Mouse (Mus musculus) neural tube, embryonic 15.5 days (tissue): ENCODE results near the gene Cyb5rl. TPM values are rescaled to one million over a fixed set of nuclear protein-coding genes. Genes with fewer than 3 reads are reported as not detected.

Experiments
- ATAC-seq: fragments of 200-750 bp; cut with Nextera tagmentation; 2 replicates; pipeline ENCODE4 v1.8.0; 2017; ENCODE audit warnings: mild to moderate bottlenecking, moderate TSS enrichment, moderate library complexity; ENCODE audit not compliant: low FRiP score
- H3K27ac ChIP-seq: fragments of 300-500 bp; sonication (generic); replicated peaks from 2 replicates; pipeline ENCODE4 v1.5.1; 2015; ENCODE audit warnings: mild to moderate bottlenecking, inconsistent platforms
- H3K27me3 ChIP-seq: fragments of 300-500 bp; sonication (generic); replicated peaks from 2 replicates; pipeline ENCODE4 v1.6.1; 2015; ENCODE audit warnings: inconsistent platforms
- H3K36me3 ChIP-seq: fragments of 300-500 bp; sonication (generic); 2 replicates; pipeline ENCODE4 v1.6.1; 2015; ENCODE audit warnings: inconsistent platforms
- H3K4me1 ChIP-seq: fragments of 300-500 bp; sonication (generic); 2 replicates; pipeline ENCODE4 v1.6.1; 2015; ENCODE audit warnings: inconsistent platforms
- H3K4me2 ChIP-seq: fragments of 300-500 bp; sonication (generic); 2 replicates; pipeline ENCODE4 v1.6.1; 2015; ENCODE audit warnings: inconsistent platforms, mild to moderate bottlenecking, moderate library complexity
- H3K4me3 ChIP-seq: fragments of 300-500 bp; sonication (generic); replicated peaks from 2 replicates; pipeline ENCODE4 v1.5.1; 2015; ENCODE audit warnings: mild to moderate bottlenecking, inconsistent platforms
- H3K9ac ChIP-seq: fragments of 300-500 bp; sonication (generic); replicated peaks from 2 replicates; pipeline ENCODE4 v1.6.1; 2015; ENCODE audit warnings: mild to moderate bottlenecking, inconsistent platforms
- H3K9me3 ChIP-seq: fragments of 300-500 bp; sonication (generic); replicated peaks from 2 replicates; pipeline ENCODE4 v1.6.1; 2016; ENCODE audit warnings: inconsistent platforms
- WGBS: fragments of 180-500 bp; shearing (Covaris S2); methylation state at CpG from one replicate; pipeline ENCODE4 v1.1.7; 2015; ENCODE audit warnings: mixed read lengths; 5-methylcytosine and 5-hydroxymethylcytosine counted together
- polyA plus RNA-seq: library from polyadenylated mRNA; unstranded; fragments of >200 nt; fragmentation: Nextera tagmentation; extraction: Ambion mirVana; gene quantifications from 2 replicates; pipeline ENCODE4 v1.2.1, GENCODE M21; 2015

Gene Cyb5rl
- polyA plus RNA-seq, 1 experiment from 2014 or later, result 4.4 TPM

- peaks cover 8% of the 10 kb centered on the region for H3K4me1 ChIP-seq
- 87% methylated on average over 2 of the region's 2 CpGs for WGBS
- no peak overlapping the region for H3K27ac ChIP-seq
- H3K4me3 ChIP-seq, result no peak overlapping the region
- no peak overlapping the region for H3K9ac ChIP-seq
- ATAC-seq, result no peak
- no peaks in the 10 kb centered on the region for H3K36me3 ChIP-seq
- no peaks in the 10 kb centered on the region for H3K9me3 ChIP-seq
- no peaks in the 10 kb centered on the region for H3K27me3 ChIP-seq
- H3K4me2 ChIP-seq, result no peak overlapping the region
These were observed 51.1 kb downstream of the Cyb5rl start for GRCm38 (mm10) chr4:107117741-107118385.

DNA sequence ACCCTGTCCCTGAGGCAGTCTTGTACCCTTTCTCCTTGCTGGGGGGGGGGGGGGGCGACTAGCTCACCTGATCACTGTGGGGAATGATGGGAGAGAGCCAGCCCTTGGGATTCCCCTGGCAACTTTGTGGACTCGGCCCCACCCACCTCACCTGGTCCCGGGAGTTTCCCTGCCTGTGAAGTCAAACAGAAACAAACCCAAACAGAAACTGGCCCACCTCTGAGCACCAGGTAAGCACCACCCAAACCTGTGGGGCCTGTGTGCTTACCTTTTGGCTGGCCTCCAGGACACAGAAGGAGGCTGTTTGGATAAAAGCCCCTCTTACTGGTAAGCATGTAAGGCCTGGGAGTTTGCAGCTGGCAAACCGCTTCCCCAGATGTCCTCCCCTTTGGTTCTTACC is 52.3 kb downstream of the Cyb5rl start:
- no peak overlapping the region for H3K9ac ChIP-seq
- no peak overlapping the region for H3K27ac ChIP-seq
- H3K4me3 ChIP-seq, result no peak overlapping the region
- H3K4me1 ChIP-seq, result peaks cover 8% of the 10 kb centered on the region
- 64% methylated on average over 4 of the region's 4 CpGs for WGBS
- no peaks in the 10 kb centered on the region for H3K27me3 ChIP-seq
- H3K4me2 ChIP-seq, result no peak overlapping the region
- no peaks in the 10 kb centered on the region for H3K36me3 ChIP-seq
- no peak for ATAC-seq
- H3K9me3 ChIP-seq, result no peaks in the 10 kb centered on the region

GRCm38 (mm10) chr4:107120676-107121075 is 53.9 kb downstream of the Cyb5rl start:
- ATAC-seq, result no peak
- H3K4me1 ChIP-seq, result peaks cover 8% of the 10 kb centered on the region
- H3K9me3 ChIP-seq, result no peaks in the 10 kb centered on the region
- H3K36me3 ChIP-seq, result no peaks in the 10 kb centered on the region
- no peaks in the 10 kb centered on the region for H3K27me3 ChIP-seq
- no peak overlapping the region for H3K9ac ChIP-seq
- H3K4me2 ChIP-seq, result no peak overlapping the region
- no peak overlapping the region for H3K4me3 ChIP-seq
- 90% methylated on average over 6 of the region's 6 CpGs for WGBS
- no peak overlapping the region for H3K27ac ChIP-seq

DNA sequence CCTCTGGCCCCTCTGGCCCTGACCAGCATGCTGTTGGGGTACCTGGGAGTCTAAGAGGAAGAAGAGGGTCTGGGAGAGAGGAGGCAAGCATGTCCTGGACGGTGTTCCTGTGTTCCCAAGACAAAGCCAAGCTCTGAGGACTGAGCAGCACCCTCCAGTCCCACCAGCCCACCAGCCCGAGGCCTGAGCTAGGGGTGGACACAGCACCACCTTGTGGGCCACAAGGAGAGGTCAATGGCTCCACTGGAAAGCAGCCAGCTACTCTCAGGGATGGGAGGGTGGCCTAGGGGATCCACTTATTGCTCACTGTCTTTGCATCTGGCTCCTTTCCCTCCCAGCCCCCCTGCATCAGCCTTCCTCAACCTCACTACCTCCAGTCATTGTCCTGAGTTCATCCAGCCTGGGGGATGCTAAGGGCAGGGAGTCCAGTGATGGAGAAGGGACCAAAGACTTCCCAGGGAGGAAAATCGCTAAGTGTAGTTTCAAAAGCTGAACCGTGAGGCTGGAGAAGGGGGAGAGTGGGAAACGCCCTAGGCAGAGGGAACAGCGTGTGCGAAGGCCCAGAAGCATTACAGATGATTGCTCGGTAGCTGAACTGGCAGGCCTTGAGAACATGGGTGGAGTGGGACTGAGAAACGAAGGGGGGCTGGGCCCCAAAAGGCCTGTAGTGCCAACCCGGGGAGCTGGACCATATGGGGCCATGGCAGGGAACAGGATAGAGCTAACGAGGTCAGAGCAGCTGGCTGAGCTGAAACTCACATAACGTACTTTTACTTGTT is 54.6 kb downstream of the Cyb5rl start:
- Histone ChIP-seq H3K9ac (no peak overlapping the region), H3K9me3 (no peaks in the 10 kb centered on the region), H3K4me2 (no peak overlapping the region), H3K27ac (no peak overlapping the region), H3K4me1 (peaks cover 8% of the 10 kb centered on the region), H3K4me3 (no peak overlapping the region), H3K36me3 (no peaks in the 10 kb centered on the region), H3K27me3 (no peaks in the 10 kb centered on the region)
- ATAC-seq, result 0 out of 2 replicates have a peak, but pooled peaks have one; percentile 65
- 34% methylated on average over 12 of the region's 12 CpGs for WGBS

GRCm38 (mm10) chr4:107124376-107124775 is 57.6 kb downstream of the Cyb5rl start:
- WGBS, result 65% methylated on average over 7 of the region's 7 CpGs
- Histone ChIP-seq H3K9me3 (no peaks in the 10 kb centered on the region), H3K27me3 (no peaks in the 10 kb centered on the region), H3K4me1 (peaks cover 17% of the 10 kb centered on the region), H3K9ac (0 out of 2 replicates have a peak overlapping the region, but pooled peaks have one; percentile 7), H3K4me3 (no peak overlapping the region), H3K36me3 (no peaks in the 10 kb centered on the region), H3K4me2 (no peak overlapping the region), H3K27ac (no peak overlapping the region)
- no peak for ATAC-seq

DNA sequence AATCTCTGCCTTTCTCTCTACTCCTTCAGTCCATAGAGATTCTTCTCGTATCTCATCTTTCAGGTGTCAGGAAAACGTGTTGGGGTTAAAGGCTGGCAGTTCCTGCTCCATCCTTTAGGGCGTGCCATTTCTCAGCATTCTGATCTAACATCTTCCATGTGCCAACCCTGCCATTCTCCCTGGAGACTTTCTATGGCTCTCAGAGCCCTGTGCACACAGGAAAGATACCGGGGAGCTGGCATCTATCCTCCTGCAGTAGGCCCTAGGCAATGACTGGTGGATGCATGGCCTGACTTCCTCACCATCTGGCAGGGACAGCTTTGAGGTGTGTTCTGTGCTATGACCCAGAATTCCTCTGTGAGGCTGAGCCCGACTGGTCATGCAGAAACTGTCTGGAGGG is 58.3 kb downstream of the Cyb5rl start:
- H3K9ac ChIP-seq, result no peak overlapping the region
- no peaks in the 10 kb centered on the region for H3K36me3 ChIP-seq
- no peak overlapping the region for H3K27ac ChIP-seq
- H3K4me3 ChIP-seq, result no peak overlapping the region
- 54% methylated on average over 5 of the region's 5 CpGs for WGBS
- peaks cover 17% of the 10 kb centered on the region for H3K4me1 ChIP-seq
- no peak for ATAC-seq
- H3K27me3 ChIP-seq, result no peaks in the 10 kb centered on the region
- H3K4me2 ChIP-seq, result no peak overlapping the region
- H3K9me3 ChIP-seq, result no peaks in the 10 kb centered on the region

DNA sequence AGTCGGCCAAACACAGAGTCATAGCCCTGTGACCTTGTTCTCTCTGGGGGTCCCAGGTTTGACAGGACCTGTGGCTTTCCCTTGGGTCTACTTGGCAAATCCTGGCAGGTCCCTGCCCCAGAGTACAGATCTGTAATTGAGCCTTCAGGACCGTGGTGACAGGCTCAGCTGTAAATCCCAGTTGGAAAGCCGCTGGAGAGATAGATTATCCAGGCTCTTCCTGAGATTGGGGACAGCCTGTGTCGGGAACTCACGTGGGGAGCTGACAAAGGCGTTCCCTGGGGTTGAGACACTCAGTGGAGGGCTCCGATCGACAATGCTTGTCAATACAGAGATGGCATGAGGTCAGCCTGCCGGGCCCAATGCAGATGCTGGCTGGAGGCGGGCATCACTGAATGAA is 59.6 kb downstream of the Cyb5rl start:
- no peak for ATAC-seq
- Histone ChIP-seq H3K4me1 (peaks cover 19% of the 10 kb centered on the region), H3K27me3 (no peaks in the 10 kb centered on the region), H3K9ac (no peak overlapping the region), H3K9me3 (no peaks in the 10 kb centered on the region), H3K4me3 (no peak overlapping the region), H3K36me3 (no peaks in the 10 kb centered on the region), H3K27ac (no peak overlapping the region), H3K4me2 (no peak overlapping the region)
- 26% methylated on average over 10 of the region's 10 CpGs for WGBS

- WGBS, result 24% methylated on average over 13 of the region's 13 CpGs
- H3K4me2 ChIP-seq, result no peak overlapping the region
- ATAC-seq, result no peak
- H3K27ac ChIP-seq, result no peak overlapping the region
- H3K9me3 ChIP-seq, result no peaks in the 10 kb centered on the region
- H3K36me3 ChIP-seq, result no peaks in the 10 kb centered on the region
- H3K4me1 ChIP-seq, result peaks cover 16% of the 10 kb centered on the region
- H3K27me3 ChIP-seq, result no peaks in the 10 kb centered on the region
- H3K9ac ChIP-seq, result no peak overlapping the region
- no peak overlapping the region for H3K4me3 ChIP-seq
These were observed 60.2 kb downstream of the Cyb5rl start for GRCm38 (mm10) chr4:107126891-107127524.

GRCm38 (mm10) chr4:107127901-107128669 is 61.3 kb downstream of the Cyb5rl start:
- H3K27me3 ChIP-seq, result no peaks in the 10 kb centered on the region
- H3K4me1 ChIP-seq, result peaks cover 16% of the 10 kb centered on the region
- no peaks in the 10 kb centered on the region for H3K9me3 ChIP-seq
- no peak overlapping the region for H3K4me2 ChIP-seq
- H3K36me3 ChIP-seq, result no peaks in the 10 kb centered on the region
- no peak for ATAC-seq
- H3K9ac ChIP-seq, result 0 out of 2 replicates have a peak overlapping the region, but pooled peaks have one; percentile 6
- WGBS, result 26% methylated on average over 13 of the region's 13 CpGs
- H3K4me3 ChIP-seq, result no peak overlapping the region
- H3K27ac ChIP-seq, result no peak overlapping the region

GRCm38 (mm10) chr4:107129373-107129772 is 62.6 kb downstream of the Cyb5rl start:
- 74% methylated on average over 8 of the region's 8 CpGs for WGBS
- peaks cover 16% of the 10 kb centered on the region for H3K4me1 ChIP-seq
- no peak overlapping the region for H3K4me3 ChIP-seq
- H3K9me3 ChIP-seq, result no peaks in the 10 kb centered on the region
- no peak overlapping the region for H3K4me2 ChIP-seq
- no peaks in the 10 kb centered on the region for H3K27me3 ChIP-seq
- H3K36me3 ChIP-seq, result no peaks in the 10 kb centered on the region
- no peak for ATAC-seq
- H3K9ac ChIP-seq, result no peak overlapping the region
- no peak overlapping the region for H3K27ac ChIP-seq

GRCm38 (mm10) chr4:107130534-107130933 is 63.7 kb downstream of the Cyb5rl start:
- H3K9ac ChIP-seq, result no peak overlapping the region
- ATAC-seq, result no peak
- H3K4me1 ChIP-seq, result peaks cover 21% of the 10 kb centered on the region
- H3K27ac ChIP-seq, result no peak overlapping the region
- no peak overlapping the region for H3K4me2 ChIP-seq
- no peaks in the 10 kb centered on the region for H3K36me3 ChIP-seq
- H3K27me3 ChIP-seq, result no peaks in the 10 kb centered on the region
- H3K9me3 ChIP-seq, result no peaks in the 10 kb centered on the region
- H3K4me3 ChIP-seq, result no peak overlapping the region
- WGBS, result 16% methylated on average over 9 of the region's 9 CpGs
